Mouse (Mus musculus): Measurements from ENCODE around the gene Rftn1. TPM values are rescaled to one million over a fixed set of nuclear protein-coding genes. Genes with fewer than 3 reads are reported as not detected.

The Rftn1 gene
- total RNA-seq, 1 experiment from 2014 or later: 33.6 TPM

DNA sequence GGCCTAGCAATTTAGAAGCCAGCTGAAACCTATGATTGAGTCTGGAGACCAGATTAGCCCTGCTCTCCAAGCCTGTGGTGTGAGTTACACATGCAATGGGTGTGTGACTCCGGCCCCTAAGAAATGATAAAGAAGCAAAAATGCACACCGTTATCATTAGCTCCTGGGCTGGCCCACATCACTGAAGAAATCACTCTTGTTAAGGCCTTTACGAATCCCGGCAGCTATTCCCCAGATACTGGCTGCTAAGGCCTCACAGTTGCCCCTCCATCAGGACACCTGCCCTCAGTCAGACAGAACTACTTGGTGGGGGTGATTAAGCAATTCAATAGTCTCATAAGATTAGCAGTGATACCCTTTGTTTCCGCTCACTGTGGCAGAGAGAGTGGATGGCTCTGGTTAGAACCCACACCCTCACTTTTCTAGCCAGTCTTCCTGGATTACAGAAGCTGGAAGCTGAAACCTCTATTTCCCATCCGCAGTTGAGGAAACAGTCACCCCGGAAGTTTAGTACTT, 39.2 kb downstream of the Rftn1 start:
- ATAC-seq (replicated peaks in 1 of 2; ENCODE audit: insufficient read depth in 1 of 2, low FRiP score in 2 of 2, low TSS enrichment in 1 of 2, low read depth in 1 of 2, poor library complexity in 2 of 2, severe bottlenecking in 2 of 2): no peak

- no peak for ATAC-seq (replicated peaks in 1 of 2; ENCODE audit: insufficient read depth in 1 of 2, low FRiP score in 2 of 2, low TSS enrichment in 1 of 2, low read depth in 1 of 2, poor library complexity in 2 of 2, severe bottlenecking in 2 of 2)
These were observed 39.9 kb downstream of the Rftn1 start for GRCm38 (mm10) chr17:50150416-50151207.

GRCm38 (mm10) chr17:50149690-50150210, 40.7 kb downstream of the Rftn1 start:
- no peak for ATAC-seq (replicated peaks in 1 of 2; ENCODE audit: insufficient read depth in 1 of 2, low FRiP score in 2 of 2, low TSS enrichment in 1 of 2, low read depth in 1 of 2, poor library complexity in 2 of 2, severe bottlenecking in 2 of 2)

DNA sequence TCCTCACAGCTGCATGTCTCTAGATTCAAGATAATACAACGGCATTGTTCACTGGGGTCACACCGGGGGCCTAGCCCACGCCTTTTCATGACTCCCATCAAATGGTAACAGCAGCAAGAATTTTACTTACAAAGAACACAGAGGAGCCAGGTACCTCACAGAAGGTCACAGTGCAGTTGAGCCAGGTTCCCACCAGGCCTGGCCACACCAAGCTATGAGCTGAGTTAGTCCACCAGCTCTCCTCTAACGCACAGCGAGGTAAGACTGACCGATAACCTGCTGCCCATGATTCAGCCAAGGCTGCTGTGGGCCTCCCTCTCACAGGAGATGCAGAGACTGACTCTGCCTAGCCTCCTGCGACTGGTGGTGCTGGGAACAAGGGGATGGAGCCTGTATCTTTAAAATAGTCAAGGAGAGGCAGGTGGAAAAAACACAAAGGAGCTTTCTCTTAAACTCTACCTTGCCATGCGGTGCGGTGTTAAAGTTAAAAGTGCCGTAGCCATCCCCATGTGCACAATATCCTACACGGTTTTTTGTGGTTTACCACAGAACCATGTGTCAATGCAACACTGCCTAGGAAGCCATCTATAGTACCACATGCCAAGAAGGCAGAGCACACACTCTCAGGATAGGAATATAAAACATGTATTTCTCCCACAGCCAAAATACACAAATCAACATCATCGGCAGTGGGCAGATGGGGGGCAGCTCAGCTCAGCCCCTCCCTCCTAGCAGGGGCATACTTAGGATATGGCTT, 42.5 kb downstream of the Rftn1 start:
- ATAC-seq (replicated peaks in 1 of 2; ENCODE audit: insufficient read depth in 1 of 2, low FRiP score in 2 of 2, low TSS enrichment in 1 of 2, low read depth in 1 of 2, poor library complexity in 2 of 2, severe bottlenecking in 2 of 2): peak; percentile 65 to 74

DNA sequence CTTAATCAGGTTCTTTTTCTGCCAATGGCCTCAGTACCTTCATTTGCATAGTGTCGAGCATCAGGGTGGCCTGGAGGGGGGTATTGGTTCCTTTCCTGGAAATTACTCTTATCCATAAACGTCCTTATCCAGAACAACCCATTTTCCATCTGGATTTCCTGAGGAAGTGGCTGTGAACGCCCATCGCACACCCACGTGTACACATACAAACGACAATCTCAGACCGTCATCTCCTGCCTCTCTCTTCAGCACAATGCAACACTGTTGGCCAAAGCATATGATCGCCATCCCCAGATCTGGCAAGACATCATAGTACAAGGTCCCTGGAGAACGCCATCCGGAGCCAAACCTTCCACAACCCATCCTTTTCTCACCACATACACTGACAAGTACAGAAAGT, 47.1 kb downstream of the Rftn1 start:
- ATAC-seq (replicated peaks in 1 of 2; ENCODE audit: insufficient read depth in 1 of 2, low FRiP score in 2 of 2, low TSS enrichment in 1 of 2, low read depth in 1 of 2, poor library complexity in 2 of 2, severe bottlenecking in 2 of 2): no peak

GRCm38 (mm10) chr17:50142553-50142952, 47.9 kb downstream of the Rftn1 start:
- no peak for ATAC-seq (replicated peaks in 1 of 2; ENCODE audit: insufficient read depth in 1 of 2, low FRiP score in 2 of 2, low TSS enrichment in 1 of 2, low read depth in 1 of 2, poor library complexity in 2 of 2, severe bottlenecking in 2 of 2)

DNA sequence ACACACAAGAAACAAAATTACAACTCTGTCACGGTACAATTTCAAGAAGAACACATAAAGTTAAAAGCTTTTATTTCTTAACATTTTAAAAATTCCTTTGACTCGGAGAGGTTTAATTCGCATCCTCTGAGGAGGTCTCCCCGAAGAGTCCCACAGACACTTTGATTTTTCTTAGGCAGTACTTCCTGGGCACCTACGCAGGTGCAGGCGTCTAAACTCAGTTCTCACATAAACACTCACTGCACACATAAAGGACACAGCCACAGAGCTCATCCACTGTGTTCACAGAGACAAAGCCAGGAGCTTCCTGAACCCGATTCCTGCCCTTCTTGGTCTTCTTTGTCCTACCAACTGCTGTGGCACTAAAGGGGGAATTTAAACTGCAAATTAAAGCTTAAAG, 48.3 kb downstream of the Rftn1 start:
- ATAC-seq (replicated peaks in 1 of 2; ENCODE audit: insufficient read depth in 1 of 2, low FRiP score in 2 of 2, low TSS enrichment in 1 of 2, low read depth in 1 of 2, poor library complexity in 2 of 2, severe bottlenecking in 2 of 2): no peak

- peak; percentile 92 to 93 for ATAC-seq (replicated peaks in 1 of 2; ENCODE audit: insufficient read depth in 1 of 2, low FRiP score in 2 of 2, low TSS enrichment in 1 of 2, low read depth in 1 of 2, poor library complexity in 2 of 2, severe bottlenecking in 2 of 2)
These were observed 54.4 kb downstream of the Rftn1 start for GRCm38 (mm10) chr17:50136060-50136459.

GRCm38 (mm10) chr17:50135466-50135865, 55.0 kb downstream of the Rftn1 start:
- ATAC-seq (replicated peaks in 1 of 2; ENCODE audit: insufficient read depth in 1 of 2, low FRiP score in 2 of 2, low TSS enrichment in 1 of 2, low read depth in 1 of 2, poor library complexity in 2 of 2, severe bottlenecking in 2 of 2): no peak

GRCm38 (mm10) chr17:50131698-50132097, 58.8 kb downstream of the Rftn1 start:
- ATAC-seq (replicated peaks in 1 of 2; ENCODE audit: insufficient read depth in 1 of 2, low FRiP score in 2 of 2, low TSS enrichment in 1 of 2, low read depth in 1 of 2, poor library complexity in 2 of 2, severe bottlenecking in 2 of 2): no peak

DNA sequence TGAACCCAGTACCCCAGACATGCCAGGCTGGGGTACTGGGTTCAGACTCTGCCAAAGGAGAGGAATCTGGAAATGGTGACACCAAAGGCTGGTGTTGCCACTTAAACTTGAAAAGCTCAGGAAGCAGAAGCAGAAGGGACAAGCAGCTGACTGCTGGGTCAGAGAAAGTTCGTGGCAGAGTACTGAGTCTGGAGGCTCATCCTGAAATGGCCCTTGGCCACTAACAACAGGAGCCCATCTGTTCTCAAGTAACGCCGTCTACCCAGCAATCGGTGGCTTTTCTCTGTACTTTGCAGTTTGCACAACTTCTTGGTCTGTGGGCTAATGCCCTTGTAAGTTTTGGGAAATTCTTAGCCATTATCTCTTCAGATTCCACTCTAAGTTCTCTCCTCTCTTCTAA, 60.1 kb downstream of the Rftn1 start:
- ATAC-seq (replicated peaks in 1 of 2; ENCODE audit: insufficient read depth in 1 of 2, low FRiP score in 2 of 2, low TSS enrichment in 1 of 2, low read depth in 1 of 2, poor library complexity in 2 of 2, severe bottlenecking in 2 of 2): no peak

- ATAC-seq (replicated peaks in 1 of 2; ENCODE audit: insufficient read depth in 1 of 2, low FRiP score in 2 of 2, low TSS enrichment in 1 of 2, low read depth in 1 of 2, poor library complexity in 2 of 2, severe bottlenecking in 2 of 2): no peak
These were observed 62.1 kb downstream of the Rftn1 start for GRCm38 (mm10) chr17:50128392-50128791.

DNA sequence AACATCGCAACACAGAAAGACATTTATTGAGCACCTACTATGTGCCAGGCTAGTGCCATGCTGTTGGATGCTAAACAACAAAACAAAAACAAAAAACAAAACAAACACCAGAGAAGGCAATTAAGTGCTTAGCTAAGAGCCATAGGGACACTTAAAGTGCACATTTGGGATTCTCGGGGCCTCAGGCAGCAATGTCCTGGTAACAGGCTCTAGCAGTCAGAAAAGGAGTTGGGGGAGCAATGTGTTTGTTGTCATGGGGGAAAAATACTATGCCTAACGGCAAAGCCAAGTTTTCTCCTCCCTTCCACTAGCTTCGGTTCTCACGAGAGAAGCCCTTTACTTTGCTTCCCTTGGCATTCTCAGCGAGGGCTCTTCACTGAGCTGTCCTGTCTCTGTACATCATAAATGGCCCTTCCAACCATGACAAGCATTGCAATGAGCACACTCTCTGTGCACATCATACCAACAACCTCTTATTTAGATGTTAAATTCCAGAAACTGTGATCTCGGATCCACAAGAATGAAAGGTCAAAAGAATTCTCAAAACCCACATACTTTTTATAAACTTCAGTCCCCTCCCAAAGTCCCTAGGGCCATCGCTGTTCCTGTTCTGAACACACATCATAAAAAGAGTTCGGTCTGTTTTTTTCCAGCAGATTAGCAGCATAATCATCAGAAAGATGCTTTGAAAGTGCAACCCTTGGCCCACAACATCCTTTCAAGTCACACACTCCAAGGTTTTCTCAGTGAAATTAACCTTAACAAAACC, 63.2 kb downstream of the Rftn1 start:
- no peak for ATAC-seq (replicated peaks in 1 of 2; ENCODE audit: insufficient read depth in 1 of 2, low FRiP score in 2 of 2, low TSS enrichment in 1 of 2, low read depth in 1 of 2, poor library complexity in 2 of 2, severe bottlenecking in 2 of 2)

DNA sequence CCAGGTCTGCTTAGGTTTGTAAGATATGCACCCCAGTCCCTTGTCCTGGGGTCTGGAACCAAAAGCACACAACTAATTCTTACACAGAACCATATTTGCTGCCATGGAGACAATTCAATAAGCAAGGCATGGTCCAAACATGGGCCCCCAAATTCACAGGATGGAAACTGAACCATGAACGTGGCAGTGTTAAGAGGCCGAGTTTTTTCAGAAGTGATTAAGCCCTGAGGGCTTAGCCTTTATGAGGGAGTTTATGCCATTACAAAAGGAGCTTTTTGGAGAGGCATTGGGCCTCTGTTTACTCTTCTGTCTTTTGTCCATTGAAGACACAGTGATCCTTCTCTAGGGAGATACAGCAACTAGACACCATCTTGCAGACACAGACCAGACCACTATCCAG, 63.9 kb downstream of the Rftn1 start:
- ATAC-seq (replicated peaks in 1 of 2; ENCODE audit: insufficient read depth in 1 of 2, low FRiP score in 2 of 2, low TSS enrichment in 1 of 2, low read depth in 1 of 2, poor library complexity in 2 of 2, severe bottlenecking in 2 of 2): no peak

- ATAC-seq (replicated peaks in 1 of 2; ENCODE audit: insufficient read depth in 1 of 2, low FRiP score in 2 of 2, low TSS enrichment in 1 of 2, low read depth in 1 of 2, poor library complexity in 2 of 2, severe bottlenecking in 2 of 2): no peak
These were observed 64.6 kb downstream of the Rftn1 start for GRCm38 (mm10) chr17:50125900-50126299.

DNA sequence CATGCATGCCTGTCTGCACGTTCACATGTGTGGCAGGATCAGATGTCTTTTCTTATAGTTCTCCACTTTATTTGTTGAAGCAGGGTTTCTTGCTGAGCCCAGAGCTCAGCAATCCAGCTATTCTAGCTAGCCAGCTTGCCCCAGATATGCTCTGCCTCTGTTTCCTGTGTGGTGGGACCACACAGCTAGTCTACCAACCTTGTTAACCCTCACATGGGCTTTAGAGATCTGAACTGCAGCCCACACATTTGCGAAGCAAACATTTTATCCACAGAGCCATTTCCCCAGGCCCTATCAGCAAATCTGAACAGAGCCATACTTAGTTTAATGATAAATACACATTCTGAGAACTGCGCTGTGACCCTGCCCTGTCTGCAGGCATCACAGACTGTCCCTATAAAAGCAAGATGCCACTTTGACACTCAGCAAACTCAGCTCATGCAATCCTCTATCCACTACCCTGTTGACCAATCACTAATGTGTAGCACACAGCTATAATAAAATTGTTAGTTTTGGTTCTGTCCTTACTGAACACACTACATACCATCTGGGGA, 65.2 kb downstream of the Rftn1 start:
- peak; percentile 61 to 77; a peak in 3 of 4 replicates for ATAC-seq (replicated peaks in 1 of 2; ENCODE audit: insufficient read depth in 1 of 2, low FRiP score in 2 of 2, low TSS enrichment in 1 of 2, low read depth in 1 of 2, poor library complexity in 2 of 2, severe bottlenecking in 2 of 2)

DNA sequence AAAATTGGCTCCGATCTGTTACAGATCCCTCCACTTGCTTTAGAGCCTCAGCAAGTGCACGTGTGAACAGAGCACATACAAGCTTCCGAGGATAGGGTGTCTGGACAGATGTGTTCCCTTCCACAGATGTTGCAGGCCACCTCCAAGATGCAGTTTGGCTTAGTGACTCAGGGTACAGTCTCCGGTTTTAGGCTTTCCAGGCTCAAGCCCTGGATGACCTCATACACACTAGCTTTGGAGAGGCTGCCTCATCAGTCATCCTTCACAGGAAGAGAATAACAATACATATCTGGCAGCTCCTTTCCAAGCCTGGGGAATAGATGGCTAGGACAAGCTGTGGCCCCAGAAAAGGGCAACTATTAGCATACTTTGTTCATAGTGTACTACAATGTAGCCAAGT, 65.8 kb downstream of the Rftn1 start:
- no peak for ATAC-seq (replicated peaks in 1 of 2; ENCODE audit: insufficient read depth in 1 of 2, low FRiP score in 2 of 2, low TSS enrichment in 1 of 2, low read depth in 1 of 2, poor library complexity in 2 of 2, severe bottlenecking in 2 of 2)

All from hematopoietic stem cell, adult 5-6 weeks (primary cell).